Mouse (Mus musculus) left cerebral cortex, postnatal 36 days (tissue): ENCODE data around the gene Tead4. TPM values are rescaled to one million over a fixed set of nuclear protein-coding genes. Genes with fewer than 3 reads are reported as not detected.
"Not testable (repeated sequence)": the region's sequence is repeated elsewhere in the genome, so short reads cannot be mapped to it uniquely, and the experiment has no call there.

ENCODE experiments used
- DNase-seq, 2 experiments: peaks; one replicate each; pipeline ENCODE4 v3.0.0; 2021 to 2022; ENCODE audit warnings: low spot score in 2 of 2, mixed read lengths in 1 of 2
- intact Hi-C: fragments of 180-260 bp; cut with DNase I; formaldehyde crosslinking; loops from one replicate; pipeline ENCODE4 v1.15.1; 2025
- total RNA-seq, 2 experiments: library from RNA; stranded (reverse); gene quantifications; 2 replicates each; pipeline ENCODE4 v1.2.3; 2021

Gene Tead4
- total RNA-seq, 2 experiments from 2014 or later = 0.39 to 1.2 TPM

DNA sequence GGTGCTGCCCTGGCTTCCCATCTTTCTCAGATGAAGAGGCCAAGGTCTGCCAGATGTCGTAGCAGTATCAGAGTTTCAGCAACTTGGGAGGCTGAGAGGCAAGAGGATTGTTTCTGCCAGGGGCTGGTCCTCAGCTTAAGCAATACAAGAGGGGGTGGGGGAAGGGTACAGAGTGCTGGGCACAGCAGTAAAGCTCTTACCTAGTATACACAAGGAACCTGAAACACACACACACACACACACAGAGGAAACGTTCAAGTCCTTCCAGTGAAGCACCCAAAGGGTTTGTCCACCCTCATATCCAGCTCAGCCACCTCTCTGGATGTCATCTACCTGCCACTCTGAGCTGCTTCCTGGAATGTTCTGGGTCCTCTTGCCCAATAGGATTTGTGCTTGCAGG lies 44.7 kb downstream of the Tead4 start:
- intact Hi-C loops = no loop called here
- no peak for DNase-seq

DNA sequence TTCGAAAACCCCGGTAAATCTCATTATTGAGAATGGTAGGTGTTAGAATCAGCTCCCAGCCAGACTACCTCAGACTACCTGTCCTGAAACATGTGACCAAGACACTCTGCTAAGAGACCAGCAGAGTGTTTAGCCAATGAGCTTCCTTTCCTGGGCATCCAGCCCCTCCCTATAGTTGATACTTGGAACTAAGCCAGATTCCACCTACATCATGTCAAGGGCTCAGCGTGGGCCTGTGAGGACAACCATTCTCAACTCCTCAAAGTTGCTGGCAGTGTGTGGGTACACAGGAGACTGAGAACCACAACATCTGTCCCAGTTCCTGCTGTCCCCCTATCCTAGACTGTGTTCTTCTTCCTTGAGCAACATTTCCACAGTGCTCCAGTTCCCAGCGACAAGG lies 45.3 kb downstream of the Tead4 start:
- intact Hi-C loops = no loop called here
- no peak for DNase-seq

DNA sequence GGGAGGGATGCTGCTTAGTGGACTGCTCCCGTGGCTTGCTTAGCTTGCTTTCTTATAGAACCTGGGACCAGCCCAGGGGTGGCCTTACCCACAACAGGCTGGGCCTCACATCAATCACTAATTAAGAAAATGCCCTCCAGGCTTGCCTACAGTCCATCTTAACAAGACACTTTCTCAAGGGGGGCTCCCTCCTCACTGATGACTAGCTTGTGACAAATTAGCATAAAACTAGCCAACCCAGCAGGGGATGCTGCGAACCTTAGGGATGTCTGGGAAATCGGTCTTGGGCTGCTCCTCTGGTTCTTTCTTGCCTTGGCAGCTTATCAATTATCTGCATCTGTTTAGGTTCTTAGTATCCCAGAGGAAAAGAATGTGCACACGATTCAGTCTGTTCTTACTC lies 46.1 kb downstream of the Tead4 start:
- intact Hi-C loops = no loop called here
- no peak for DNase-seq

DNA sequence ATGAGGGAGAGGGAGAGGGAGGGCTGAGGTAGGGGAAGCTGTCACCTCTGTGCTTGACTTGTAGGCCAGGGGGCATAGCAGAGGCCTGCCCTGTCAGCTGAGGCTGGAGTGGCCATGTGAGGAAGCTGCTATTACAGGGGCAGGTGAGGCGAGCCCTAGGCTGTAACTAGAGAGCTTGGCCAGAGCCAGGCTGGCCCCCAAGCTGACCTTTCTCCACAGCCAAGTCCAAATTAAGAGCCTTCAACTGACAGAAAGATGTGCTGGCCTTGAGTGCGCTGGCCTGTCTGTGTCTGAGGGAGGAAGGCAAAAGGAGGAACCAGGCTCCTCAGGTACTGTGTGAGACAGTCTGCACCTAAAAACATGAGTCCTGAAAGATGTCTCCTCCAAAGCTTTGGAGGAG lies 47.5 kb downstream of the Tead4 start:
- intact Hi-C loops = no loop called here
- DNase-seq = no peak

DNA sequence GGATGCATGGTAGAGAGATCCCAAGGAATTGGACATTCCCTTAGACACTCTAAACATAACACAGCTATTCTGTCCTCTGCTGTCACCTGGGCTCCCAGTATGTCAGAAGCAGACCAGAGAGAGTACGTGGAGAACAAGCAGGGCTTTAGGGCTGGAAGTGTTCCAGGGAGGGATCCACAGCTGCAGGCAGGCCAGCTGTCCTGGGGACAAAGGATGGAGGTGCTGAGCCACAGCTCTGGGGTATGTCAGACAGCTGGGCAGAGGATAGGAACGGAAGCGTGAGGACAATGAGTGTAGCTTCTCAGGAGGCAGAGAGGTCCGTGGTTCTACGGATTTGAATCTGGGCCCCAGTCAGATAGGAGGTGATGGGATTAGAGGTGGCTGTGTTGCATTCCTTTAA lies 50.0 kb downstream of the Tead4 start:
- intact Hi-C loops = no loop called here

DNA sequence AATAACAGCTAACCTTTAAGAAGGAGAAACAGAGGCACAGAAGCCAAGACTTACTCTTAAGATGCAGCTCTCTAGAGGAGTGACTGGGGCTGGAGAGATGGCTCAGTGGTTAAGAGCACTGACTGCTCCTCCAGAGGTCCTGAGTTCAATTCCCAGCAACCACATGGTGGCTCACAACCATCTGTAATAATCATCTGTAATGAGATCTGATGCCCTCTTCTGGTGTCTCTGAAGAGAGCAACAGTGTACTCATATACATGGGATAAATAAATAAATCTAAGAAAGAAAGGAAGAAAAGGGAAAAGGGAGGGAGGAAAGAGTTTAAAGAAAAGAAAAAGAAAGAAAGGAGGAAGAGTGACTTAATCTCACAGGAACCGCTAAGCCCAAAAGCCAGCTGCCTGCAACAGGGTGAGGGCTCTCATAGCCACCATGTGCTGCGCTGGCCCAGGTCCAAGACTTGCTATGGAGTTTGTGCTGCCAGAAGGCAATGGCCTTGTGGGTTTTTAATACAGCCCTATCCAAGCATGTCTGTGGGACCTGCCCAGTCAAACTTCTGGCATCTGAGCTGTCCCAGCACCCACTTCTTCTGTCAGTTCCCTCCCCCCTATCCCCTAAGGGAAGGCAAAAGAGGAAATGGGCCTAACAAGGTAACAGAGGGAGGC lies 63.4 kb downstream of the Tead4 start:
- no peak for DNase-seq
- intact Hi-C loops = loop anchor here (5.0 kb wide), 1 partner anchor 125 kb away; the partner anchor contains the start of genes Foxm1 and Rhno1

More for the DNA sequence above, 50.0 kb downstream of the Tead4 start:
- no peak for DNase-seq

DNA sequence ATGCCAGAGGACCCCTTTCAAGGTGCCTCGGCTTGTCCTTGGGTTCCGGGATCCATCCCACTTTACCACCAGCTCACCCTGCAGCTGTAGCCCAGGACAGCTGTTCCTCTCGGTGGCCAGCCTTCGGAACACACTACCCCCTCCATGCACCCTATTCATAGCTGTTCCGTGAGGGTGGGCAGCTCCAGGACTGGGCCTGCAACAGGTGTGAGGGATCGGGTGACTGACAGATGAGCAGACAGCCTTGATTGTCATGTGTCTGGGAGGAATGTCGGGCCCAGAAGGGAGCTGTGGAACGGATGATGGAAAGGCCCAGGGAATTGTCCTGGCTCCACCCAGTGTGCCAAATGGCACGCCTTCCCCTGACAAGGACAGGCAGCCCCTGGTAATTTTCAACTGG lies 64.0 kb downstream of the Tead4 start:
- DNase-seq = no peak
- intact Hi-C loops = loop anchor here (5.0 kb wide), 1 partner anchor 126 kb away; the partner anchor contains the start of genes Foxm1 and Rhno1

DNA sequence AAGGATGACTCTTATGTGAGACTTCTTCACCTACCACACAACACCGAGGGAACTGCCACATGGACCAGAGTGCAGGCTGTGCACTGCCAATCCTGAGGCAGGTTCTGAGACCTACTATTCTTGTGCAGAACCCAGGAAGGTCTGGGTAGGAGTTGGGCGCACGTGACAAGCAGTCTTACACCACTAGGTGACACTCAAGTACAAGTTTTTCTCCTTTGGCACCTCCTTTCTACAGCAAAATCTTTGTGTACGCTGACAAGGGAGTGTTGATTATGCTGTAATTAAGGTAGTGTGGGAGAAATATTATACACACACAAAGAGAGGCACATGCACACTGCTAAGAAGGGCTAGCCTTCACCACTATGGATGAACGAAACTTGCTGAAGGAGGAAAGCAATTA lies 66.4 kb downstream of the Tead4 start:
- intact Hi-C loops = no loop called here
- DNase-seq = peak in 1 of 2 experiments; percentile 31

DNA sequence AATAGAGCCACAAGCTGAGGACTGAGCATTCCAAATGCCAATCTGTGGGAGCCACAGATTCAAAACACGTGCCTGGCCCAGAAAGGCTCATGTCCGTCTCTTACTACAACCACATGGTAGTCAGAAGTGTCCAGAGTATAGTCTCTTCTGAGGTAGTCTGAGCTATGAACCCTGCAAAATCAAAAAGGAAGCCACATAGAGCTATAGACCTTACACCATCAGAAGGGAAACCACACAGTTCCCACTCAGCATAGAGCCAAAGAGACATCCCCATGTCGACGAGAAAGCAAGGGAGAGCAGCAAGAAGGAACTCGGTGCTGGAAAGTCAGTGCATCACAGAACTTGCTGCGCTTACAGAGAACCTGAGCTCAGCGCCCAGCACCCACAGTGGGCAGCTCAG lies 68.4 kb downstream of the Tead4 start:
- no peak for DNase-seq

DNA sequence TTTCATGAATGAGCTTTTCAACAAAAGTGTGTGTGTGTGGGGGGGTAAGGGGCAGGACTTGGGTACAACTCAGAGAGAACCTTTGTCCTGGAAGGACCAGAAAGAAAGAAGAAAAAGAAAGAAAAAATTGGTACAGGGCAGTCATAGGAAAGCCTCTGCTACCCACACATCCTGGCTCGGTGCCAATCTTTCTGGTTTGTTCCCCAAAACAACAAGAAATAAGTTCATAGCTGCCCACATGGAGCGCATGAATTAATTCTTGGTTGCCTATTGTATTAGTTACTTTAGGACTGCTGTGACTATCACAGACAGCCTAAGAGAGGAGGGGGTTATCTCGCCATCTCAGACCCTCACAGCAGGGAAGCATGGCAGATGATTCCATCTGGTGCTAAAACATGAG lies 68.9 kb downstream of the Tead4 start:
- intact Hi-C loops = loop anchor here (2.0 kb wide), 1 partner anchor 77 kb away; no protein-coding TSS in a partner anchor
- DNase-seq = no peak

More for the DNA sequence above, 68.4 kb downstream of the Tead4 start:
- intact Hi-C loops = loop anchor here (2.0 kb wide), 1 partner anchor 77 kb away; no protein-coding TSS in a partner anchor

DNA sequence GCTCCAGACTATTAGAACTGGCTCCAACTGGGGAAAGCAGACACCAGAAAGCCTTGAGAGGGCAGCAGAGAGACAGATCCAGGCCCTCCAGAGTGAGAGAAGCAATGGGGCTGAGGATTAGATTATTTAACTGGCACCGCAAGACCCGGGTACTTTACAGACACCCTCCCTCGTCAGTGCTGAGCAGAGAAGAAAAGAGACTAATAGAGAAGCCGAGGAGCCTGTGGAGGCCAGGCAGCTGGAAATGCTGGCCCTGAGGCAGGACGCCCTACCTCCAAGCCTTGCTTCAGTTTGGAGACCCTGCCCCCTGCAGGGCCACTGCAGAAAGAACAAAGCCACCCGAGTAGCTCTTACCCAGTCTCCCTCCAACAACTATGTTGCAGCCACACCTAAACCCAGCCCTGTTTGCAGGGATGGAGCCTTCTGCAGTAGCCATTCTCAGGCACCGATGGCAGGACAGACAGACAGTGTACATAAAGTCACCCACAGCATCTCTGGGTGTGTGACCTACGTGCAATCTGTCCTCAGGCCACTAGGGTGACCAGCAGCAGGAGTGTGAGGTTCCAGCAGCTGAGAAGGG lies 73.1 kb downstream of the Tead4 start:
- DNase-seq = no peak
- intact Hi-C loops = no loop called here

DNA sequence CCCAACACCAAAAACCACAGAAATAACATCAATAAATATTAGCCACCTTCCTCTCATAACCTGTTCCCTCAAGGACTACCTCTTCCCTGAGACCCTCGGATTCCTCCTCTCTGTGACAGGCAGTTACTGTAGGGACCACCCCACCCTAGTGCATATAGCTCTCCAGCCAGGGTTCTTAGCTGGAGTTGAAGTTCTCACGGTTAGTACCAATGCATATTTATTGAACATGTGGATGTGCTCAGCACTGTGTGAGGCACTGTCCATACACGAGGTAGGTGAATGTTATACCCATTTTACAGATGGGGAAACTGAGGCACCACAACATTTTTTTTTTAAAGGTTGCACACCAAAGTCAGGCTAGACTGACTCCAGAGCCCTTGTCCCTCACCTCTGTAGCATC lies 73.7 kb downstream of the Tead4 start:
- intact Hi-C loops = no loop called here
- no peak for DNase-seq

DNA sequence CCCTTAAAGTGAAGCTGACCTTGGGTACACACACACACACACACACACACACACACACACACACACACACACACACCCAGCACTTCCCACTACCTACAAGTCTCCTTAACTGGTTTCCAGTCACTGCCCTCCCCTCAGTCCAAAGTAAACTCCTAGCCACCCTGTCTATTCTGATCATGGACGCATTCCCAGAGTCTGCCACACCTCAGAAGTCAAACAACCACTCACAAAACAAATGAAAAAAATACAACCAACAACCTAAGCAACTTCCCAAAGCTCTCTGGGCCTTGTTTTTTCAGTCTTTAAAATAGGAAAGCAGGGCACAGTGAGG lies 74.8 kb downstream of the Tead4 start:
- intact Hi-C loops = no loop called here
- no peak for DNase-seq

DNA sequence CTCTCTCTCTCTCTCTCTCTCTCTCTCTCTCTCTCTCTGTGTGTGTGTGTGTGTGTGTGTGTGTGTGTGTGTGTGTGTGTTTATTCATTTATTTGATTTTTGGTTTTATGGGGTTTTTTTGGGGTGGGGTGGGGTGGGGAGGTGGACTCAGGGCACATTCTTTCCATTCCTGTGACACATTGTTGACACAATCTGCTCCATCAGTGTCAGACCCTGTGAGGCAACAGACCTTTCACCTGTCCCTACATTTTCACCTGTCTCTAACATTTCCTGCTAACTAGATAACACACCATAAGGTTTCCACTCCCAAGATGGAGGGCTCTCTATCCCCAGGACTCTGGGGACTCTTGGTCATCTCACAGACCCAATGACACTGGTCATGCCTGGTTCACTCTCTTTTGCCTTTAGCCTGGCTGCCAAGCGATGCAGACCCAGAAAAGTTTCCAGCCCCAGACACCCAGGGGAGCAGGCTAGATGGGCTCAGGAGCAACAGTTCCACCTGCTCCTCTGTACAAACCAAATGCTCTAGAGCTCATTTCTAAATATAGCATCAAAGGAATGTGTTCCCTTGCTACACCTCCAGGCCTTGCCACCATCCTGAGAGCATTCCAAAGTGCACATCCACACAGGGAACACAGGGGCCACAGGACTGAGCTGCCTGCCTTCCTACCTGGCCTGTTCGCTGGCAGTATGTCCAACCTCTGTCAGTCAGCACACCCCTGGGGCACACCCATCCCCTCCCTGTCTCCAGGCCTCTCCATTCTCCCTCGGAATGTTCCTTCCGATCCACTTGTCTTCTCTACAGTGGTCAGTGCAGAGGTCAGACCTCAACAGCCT lies 75.4 kb downstream of the Tead4 start:
- intact Hi-C loops = no loop called here
- DNase-seq = no peak

DNA sequence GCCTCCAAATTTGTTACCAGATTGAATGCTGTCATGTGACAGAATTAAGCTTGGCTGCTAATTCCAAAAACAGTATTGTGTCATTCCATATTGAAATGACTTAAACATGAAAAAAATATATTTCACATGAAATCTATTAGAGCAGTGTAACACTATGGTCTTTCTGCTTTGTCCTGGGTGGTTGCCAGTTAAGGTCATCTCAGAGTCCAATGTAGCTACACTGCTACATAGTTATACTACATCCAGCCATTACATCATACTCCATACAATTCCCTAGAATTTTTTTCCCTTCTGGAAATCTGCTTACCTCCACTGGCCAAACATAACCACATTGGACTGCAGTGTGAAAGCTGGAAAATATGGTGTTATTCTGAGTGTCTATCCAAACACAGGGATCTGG lies 77.5 kb downstream of the Tead4 start:
- no peak for DNase-seq
- intact Hi-C loops = no loop called here

DNA sequence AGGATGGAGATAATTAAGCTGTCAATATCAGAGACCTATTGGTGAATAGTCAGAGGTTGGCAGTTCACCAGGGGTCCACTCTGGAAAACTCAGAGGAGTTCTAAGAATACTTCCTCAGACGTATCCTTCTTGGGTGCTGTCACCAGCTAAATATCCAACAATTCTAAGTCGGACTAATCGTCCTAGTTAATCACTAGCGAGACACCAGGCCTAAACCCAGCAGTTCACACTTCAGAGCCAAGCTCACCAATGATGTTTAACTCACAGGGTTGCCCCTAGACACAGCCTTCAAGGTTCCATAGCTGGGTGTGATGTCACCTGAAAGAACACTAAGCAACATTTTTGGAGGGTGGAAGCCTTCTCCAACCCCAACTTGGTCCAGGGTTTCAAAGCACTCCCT lies 85.6 kb downstream of the Tead4 start:
- intact Hi-C loops, DNase-seq: not testable (repeated sequence)

DNA sequence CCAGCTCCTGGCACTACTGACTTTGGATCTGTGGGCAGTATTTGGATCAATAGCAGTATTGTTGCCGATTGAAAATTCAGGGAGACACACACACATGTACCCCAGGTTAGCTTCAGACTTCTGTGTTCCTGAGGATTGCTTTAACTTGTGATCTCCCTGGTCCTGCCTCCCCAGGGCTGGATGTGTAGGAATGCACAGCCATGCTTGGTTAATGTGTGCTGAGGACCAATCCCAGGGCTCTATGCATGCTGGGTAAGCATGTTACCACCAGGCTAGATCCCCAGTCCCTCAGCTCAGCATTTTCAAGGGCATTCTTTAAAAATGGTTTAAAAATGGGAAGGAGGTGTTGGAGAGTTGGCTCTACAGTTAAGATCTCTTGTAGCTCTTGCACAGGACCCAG lies 91.4 kb downstream of the Tead4 start:
- intact Hi-C loops = not testable (repeated sequence)

DNA sequence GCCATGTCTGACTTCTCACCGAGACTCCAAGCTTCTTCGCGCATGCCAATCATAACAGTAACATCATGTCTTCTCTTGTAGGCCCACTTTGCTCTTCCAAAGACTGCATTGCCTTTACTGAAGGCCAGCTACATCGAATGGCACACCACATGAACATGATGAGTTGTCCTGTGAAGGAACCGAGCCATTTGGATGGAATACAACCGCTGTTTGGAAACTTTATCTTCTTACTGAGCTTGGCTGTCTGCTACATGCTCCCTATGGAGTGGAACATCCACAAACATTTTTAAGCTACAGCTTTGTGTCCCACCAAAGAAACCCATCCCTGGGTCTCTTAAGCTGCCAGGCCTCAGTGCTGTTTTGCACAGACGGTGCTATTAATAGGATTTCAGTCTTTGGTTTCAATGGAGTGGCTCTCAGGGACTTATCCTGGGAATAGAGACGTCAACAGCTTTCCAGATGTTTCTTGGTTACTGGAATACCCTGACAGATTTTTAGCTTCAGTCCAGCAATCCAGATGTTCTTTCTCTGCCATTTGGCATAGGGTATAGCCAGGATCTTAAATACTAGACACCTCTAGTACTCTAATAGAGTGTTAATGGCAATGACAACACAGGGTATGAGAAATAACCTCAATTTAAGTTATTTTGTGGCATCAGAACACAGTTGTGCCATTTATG lies 92.0 kb downstream of the Tead4 start:
- DNase-seq = no peak
- intact Hi-C loops = no loop called here

More for the DNA sequence above, 91.4 kb downstream of the Tead4 start:
- not testable (repeated sequence) for DNase-seq

DNA sequence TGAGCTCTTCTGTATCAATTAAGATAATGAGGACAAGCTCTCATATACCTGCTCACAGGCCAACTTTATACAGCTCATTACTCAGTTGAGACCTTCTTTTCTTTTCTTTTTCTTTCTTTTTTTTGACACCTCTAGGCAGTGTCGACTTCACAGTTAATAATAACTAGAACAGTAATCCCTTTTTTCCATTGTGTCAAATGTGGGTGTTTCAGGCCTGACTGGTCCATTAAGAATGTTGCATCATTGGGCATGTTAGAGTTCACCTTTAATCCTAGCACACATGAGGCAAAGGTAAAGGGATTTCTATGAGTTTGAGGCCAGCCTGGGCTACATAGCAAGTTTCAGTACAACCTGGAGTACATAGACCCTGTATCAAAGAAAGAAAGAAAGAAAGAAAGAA lies 97.1 kb downstream of the Tead4 start:
- intact Hi-C loops = no loop called here
- no peak for DNase-seq
